Mouse (Mus musculus): Measurements from ENCODE around the gene Psmb3. TPM values are rescaled to one million over a fixed set of nuclear protein-coding genes. Genes with fewer than 3 reads are reported as not detected.
A peak's percentile ranks its signal among the peaks of the same experiment; 100 is the strongest.
"Not testable (repeated sequence)": the region's sequence is repeated elsewhere in the genome, so short reads cannot be mapped to it uniquely, and the experiment has no call there.

The Psmb3 gene
- 100 to 1,000 TPM; 146 to 154 TPM for total RNA-seq (2021)
- long read RNA-seq, experiment 1, transcript Psmb3-201 (6 exons, 766 nt), result major isoform, 104 of 117 reads
- long read RNA-seq, experiment 1, partial matches to known transcripts, result 6 of 117 reads
- long read RNA-seq, experiment 1, other reads (novel, unspliced or antisense), result 3 of 117 reads
- long read RNA-seq, experiment 2, transcript Psmb3-201 (6 exons, 766 nt), result major isoform, 115 of 126 reads
- long read RNA-seq, experiment 2, partial matches to known transcripts, result 6 of 126 reads
- long read RNA-seq, experiment 2, other reads (novel, unspliced or antisense), result 2 of 126 reads

- intact Hi-C loops (cut with DNase I; ENCODE audit: low total_unique reads), result no loop called here
Observed at GRCm38 (mm10) chr11:97703039-97703826, at the start of gene Psmb3. Gene Psmb3 (plus strand): TSS chr11:97703399.

GRCm38 (mm10) chr11:97654210-97654609, 49.0 kb upstream of the Psmb3 start:
- intact Hi-C loops (cut with DNase I; ENCODE audit: low total_unique reads), result no loop called here
- no peak for DNase-seq

More at GRCm38 (mm10) chr11:97703039-97703826, at the start of gene Psmb3:
- DNase-seq, result peak; percentile 98

GRCm38 (mm10) chr11:97656269-97656971, 46.8 kb upstream of the Psmb3 start:
- intact Hi-C loops (cut with DNase I; ENCODE audit: low total_unique reads), result no loop called here
- no peak for DNase-seq

GRCm38 (mm10) chr11:97657184-97657945, 45.8 kb upstream of the Psmb3 start:
- intact Hi-C loops (cut with DNase I; ENCODE audit: low total_unique reads), result no loop called here

GRCm38 (mm10) chr11:97657967-97658366, 45.2 kb upstream of the Psmb3 start:
- DNase-seq; intact Hi-C loops (cut with DNase I; ENCODE audit: low total_unique reads): not testable (repeated sequence)

More at GRCm38 (mm10) chr11:97657184-97657945, 45.8 kb upstream of the Psmb3 start:
- no peak for DNase-seq

GRCm38 (mm10) chr11:97658751-97659266, 44.4 kb upstream of the Psmb3 start:
- DNase-seq, result no peak
- intact Hi-C loops (cut with DNase I; ENCODE audit: low total_unique reads), result no loop called here

- no peak for DNase-seq
- intact Hi-C loops (cut with DNase I; ENCODE audit: low total_unique reads), result no loop called here
Observed at GRCm38 (mm10) chr11:97659267-97659989, 43.8 kb upstream of the Psmb3 start.

GRCm38 (mm10) chr11:97659990-97660714, 43.0 kb upstream of the Psmb3 start:
- peak; percentile 80 for DNase-seq
- intact Hi-C loops (cut with DNase I; ENCODE audit: low total_unique reads), result no loop called here

- no peak for DNase-seq
- intact Hi-C loops (cut with DNase I; ENCODE audit: low total_unique reads), result no loop called here
Observed at GRCm38 (mm10) chr11:97660734-97661647, 42.2 kb upstream of the Psmb3 start.

GRCm38 (mm10) chr11:97661648-97662133, 41.5 kb upstream of the Psmb3 start:
- intact Hi-C loops (cut with DNase I; ENCODE audit: low total_unique reads), result no loop called here
- peak; percentile 44 for DNase-seq

- no peak for DNase-seq
- intact Hi-C loops (cut with DNase I; ENCODE audit: low total_unique reads), result no loop called here
Observed at GRCm38 (mm10) chr11:97662207-97662892, 40.8 kb upstream of the Psmb3 start.

GRCm38 (mm10) chr11:97662893-97663527, 40.2 kb upstream of the Psmb3 start, which contains the start of gene Mllt6:
Gene Mllt6 (plus strand): TSS chr11:97663414.
- peak; percentile 85 for DNase-seq
- intact Hi-C loops (cut with DNase I; ENCODE audit: low total_unique reads), result no loop called here

GRCm38 (mm10) chr11:97663528-97664338, 39.5 kb upstream of the Psmb3 start:
- DNase-seq, result peak; percentile 30
- intact Hi-C loops (cut with DNase I; ENCODE audit: low total_unique reads), result no loop called here

- intact Hi-C loops (cut with DNase I; ENCODE audit: low total_unique reads), result no loop called here
- no peak for DNase-seq
Observed at GRCm38 (mm10) chr11:97664339-97664665, 38.9 kb upstream of the Psmb3 start.

GRCm38 (mm10) chr11:97664771-97665240, 38.4 kb upstream of the Psmb3 start:
- intact Hi-C loops (cut with DNase I; ENCODE audit: low total_unique reads), result no loop called here
- DNase-seq, result no peak
